Mouse (Mus musculus): ENCODE data around the gene Sec62. TPM values are rescaled to one million over a fixed set of nuclear protein-coding genes. Genes with fewer than 3 reads are reported as not detected.

The Sec62 gene
- total and polyA plus RNA-seq, 2 experiments from 2014 or later: 17.7 to 76.0 TPM

DNA sequence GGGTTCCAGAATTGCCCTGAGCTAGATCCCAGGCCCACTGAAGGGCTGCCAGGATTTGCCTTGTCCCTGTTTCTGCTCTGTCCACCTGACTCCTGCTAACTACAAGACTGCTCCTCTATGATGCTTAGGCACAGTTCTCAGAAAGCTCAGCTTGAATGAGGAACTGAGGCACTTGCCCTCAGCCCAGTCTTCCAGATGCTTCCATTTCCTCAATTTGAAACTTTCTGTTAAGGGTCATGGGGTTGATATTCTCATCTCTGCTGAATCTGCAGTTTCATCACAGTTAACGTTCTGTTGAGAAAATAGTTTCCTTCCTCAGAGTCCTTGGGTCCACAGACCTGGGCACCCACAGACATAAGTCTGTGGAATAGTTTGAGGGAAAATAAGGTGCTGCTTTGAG is 72.0 kb downstream of the Sec62 start:
- H3K4me2 ChIP-seq (ENCODE audit: low read depth, low read length): no peak overlapping the region
- ATAC-seq (ENCODE audit: insufficient read depth, low read depth) (no peak), DNase-seq (ENCODE audit: low spot score) (no peak)
- no peak overlapping the region for H3K9ac ChIP-seq (replicated peaks; ENCODE audit: low read depth, low read length)
- H3K36me3 ChIP-seq (replicated peaks; ENCODE audit: control insufficient read depth, insufficient read depth, low read length): no peaks in the 10 kb centered on the region
- WGBS: 73% methylated on average over 1 of the region's 1 CpGs
- H3K4me3 ChIP-seq (ENCODE audit: low read depth, low read length): no peak overlapping the region
- H3K4me1 ChIP-seq (ENCODE audit: control insufficient read depth, insufficient read depth): no peaks in the 10 kb centered on the region
- H3K9me3 ChIP-seq (replicated peaks; ENCODE audit: control insufficient read depth, low read length): no peaks in the 10 kb centered on the region
- TF ChIP-seq EP300 (IDR thresholded peaks at IDR 0.05; ENCODE audit: low read depth): no peak
- no peak overlapping the region for H3K27ac ChIP-seq (ENCODE audit: low read depth)
- H3K27me3 ChIP-seq (ENCODE audit: control insufficient read depth, insufficient read depth, low read length): no peaks in the 10 kb centered on the region

DNA sequence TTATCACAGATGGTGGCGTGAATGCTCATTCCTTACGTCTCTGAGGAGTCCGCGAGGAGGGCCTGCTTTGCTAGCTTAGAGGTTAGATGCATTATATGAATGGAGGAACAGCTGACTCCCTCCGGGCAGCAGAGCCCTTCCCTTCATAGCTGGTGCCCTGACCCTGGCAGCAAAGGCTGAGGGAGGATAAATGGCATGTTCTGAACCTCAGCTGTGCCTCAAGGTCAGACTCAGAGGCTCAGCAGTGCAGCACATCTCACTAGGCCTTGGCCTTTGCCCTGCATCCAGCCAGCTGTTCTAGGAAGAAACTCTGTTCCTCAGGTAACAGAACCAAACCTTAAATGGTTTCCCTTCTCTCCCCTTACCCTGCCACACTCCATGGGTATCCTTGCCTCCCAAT is 75.5 kb downstream of the Sec62 start:
- H3K4me3 ChIP-seq (ENCODE audit: low read depth, low read length): no peak overlapping the region
- DNase-seq (ENCODE audit: low spot score): no peak
- no peak overlapping the region for H3K4me2 ChIP-seq (ENCODE audit: low read depth, low read length)
- no peak overlapping the region for H3K9ac ChIP-seq (replicated peaks; ENCODE audit: low read depth, low read length)
- TF ChIP-seq EP300 (IDR thresholded peaks at IDR 0.05; ENCODE audit: low read depth) (no peak), CTCF (IDR thresholded peaks at IDR 0.05; ENCODE audit: low read depth) (no peak)
- no peaks in the 10 kb centered on the region for H3K27me3 ChIP-seq (ENCODE audit: control insufficient read depth, insufficient read depth, low read length)
- no peaks in the 10 kb centered on the region for H3K9me3 ChIP-seq (replicated peaks; ENCODE audit: control insufficient read depth, low read length)
- no peak for ATAC-seq (ENCODE audit: insufficient read depth, low read depth)
- H3K36me3 ChIP-seq (replicated peaks; ENCODE audit: control insufficient read depth, insufficient read depth, low read length): no peaks in the 10 kb centered on the region
- 70% methylated on average over 5 of the region's 5 CpGs for WGBS
- no peaks in the 10 kb centered on the region for H3K4me1 ChIP-seq (ENCODE audit: control insufficient read depth, insufficient read depth)
- no peak overlapping the region for H3K27ac ChIP-seq (ENCODE audit: low read depth)

DNA sequence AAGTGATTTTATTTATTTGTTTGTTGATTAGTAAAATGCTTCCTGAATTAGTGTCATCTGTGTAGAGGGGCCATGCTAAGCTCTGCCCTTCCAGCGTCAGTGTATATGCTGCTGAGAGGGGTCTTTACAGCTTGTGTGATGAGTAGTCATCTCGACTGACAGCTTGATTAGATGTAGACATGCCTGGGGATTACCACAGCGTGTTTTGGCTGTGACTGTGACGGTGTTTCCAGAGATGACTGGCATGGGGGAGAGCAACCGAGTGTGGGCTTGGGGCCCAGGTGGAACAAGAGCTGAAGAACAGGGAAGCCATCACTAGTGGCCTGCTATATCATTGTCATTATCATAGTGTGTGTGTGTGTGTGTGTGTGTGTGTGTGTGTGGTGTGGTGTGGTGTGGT is 76.0 kb downstream of the Sec62 start:
- no peak overlapping the region for H3K27ac ChIP-seq (ENCODE audit: low read depth)
- no peak overlapping the region for H3K9ac ChIP-seq (replicated peaks; ENCODE audit: low read depth, low read length)
- no peak overlapping the region for H3K4me2 ChIP-seq (ENCODE audit: low read depth, low read length)
- no peak for DNase-seq (ENCODE audit: low spot score)
- H3K4me3 ChIP-seq (ENCODE audit: low read depth, low read length): no peak overlapping the region
- TF ChIP-seq CTCF (IDR thresholded peaks at IDR 0.05; ENCODE audit: low read depth) (no peak), EP300 (IDR thresholded peaks at IDR 0.05; ENCODE audit: low read depth) (no peak)
- no peak for ATAC-seq (ENCODE audit: insufficient read depth, low read depth)
- no peaks in the 10 kb centered on the region for H3K36me3 ChIP-seq (replicated peaks; ENCODE audit: control insufficient read depth, insufficient read depth, low read length)
- no peaks in the 10 kb centered on the region for H3K9me3 ChIP-seq (replicated peaks; ENCODE audit: control insufficient read depth, low read length)
- H3K4me1 ChIP-seq (ENCODE audit: control insufficient read depth, insufficient read depth): no peaks in the 10 kb centered on the region
- WGBS: 60% methylated on average over 5 of the region's 5 CpGs
- H3K27me3 ChIP-seq (ENCODE audit: control insufficient read depth, insufficient read depth, low read length): no peaks in the 10 kb centered on the region

DNA sequence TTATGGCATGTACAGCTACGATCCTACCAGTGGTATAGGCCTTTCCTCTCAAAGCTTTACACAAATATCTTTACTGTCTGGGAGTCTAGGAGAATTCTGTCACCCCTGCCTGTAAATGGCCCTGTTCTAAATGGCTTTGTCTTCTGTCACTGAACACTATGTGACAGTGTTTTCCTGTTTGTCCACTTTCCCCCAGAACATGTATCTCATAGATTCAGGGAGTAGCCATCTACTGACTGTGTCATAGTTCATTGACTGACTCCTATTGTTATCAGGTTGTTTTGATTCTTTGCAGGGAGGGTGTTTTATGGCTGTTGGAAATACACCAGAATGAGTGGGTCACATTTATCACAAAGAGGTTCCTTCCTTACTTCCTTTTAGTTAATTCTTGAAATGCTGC is 77.3 kb downstream of the Sec62 start:
- 67% methylated on average over 1 of the region's 1 CpGs for WGBS
- Histone ChIP-seq H3K36me3 (replicated peaks; ENCODE audit: control insufficient read depth, insufficient read depth, low read length) (no peaks in the 10 kb centered on the region), H3K9me3 (replicated peaks; ENCODE audit: control insufficient read depth, low read length) (no peaks in the 10 kb centered on the region), H3K4me1 (ENCODE audit: control insufficient read depth, insufficient read depth) (no peaks in the 10 kb centered on the region), H3K27me3 (ENCODE audit: control insufficient read depth, insufficient read depth, low read length) (no peaks in the 10 kb centered on the region), H3K4me2 (ENCODE audit: low read depth, low read length) (no peak overlapping the region), H3K9ac (replicated peaks; ENCODE audit: low read depth, low read length) (no peak overlapping the region), H3K27ac (ENCODE audit: low read depth) (peak overlapping the region; percentile 61), H3K4me3 (ENCODE audit: low read depth, low read length) (no peak overlapping the region)
- DNase-seq (ENCODE audit: low spot score) (peak; percentile 37), ATAC-seq (ENCODE audit: insufficient read depth, low read depth) (no peak)
- TF ChIP-seq CTCF (IDR thresholded peaks at IDR 0.05; ENCODE audit: low read depth) (no peak), EP300 (IDR thresholded peaks at IDR 0.05; ENCODE audit: low read depth) (peak; percentile 73)

Other genes starting within 250 kb of the Sec62 start
- 18.9 and 29.6 TPM in 2 replicates for gene Mecom, start 244.9 kb upstream of the Sec62 start, total RNA-seq (2014; rRNA removed; ENCODE audit: low replicate concordance)
- 8.4 and 8.5 TPM in 2 replicates for gene Mecom, start 244.9 kb upstream of the Sec62 start, polyA plus RNA-seq (2015; fragmentation: Nextera tagmentation; extraction: Ambion mirVana)
- not detected in 2 replicates for gene Actrt3, start 192.9 kb upstream of the Sec62 start, total RNA-seq (2014; rRNA removed; ENCODE audit: low replicate concordance)
- gene Actrt3, start 192.9 kb upstream of the Sec62 start, polyA plus RNA-seq (2015; fragmentation: Nextera tagmentation; extraction: Ambion mirVana): not detected in 2 replicates
- gene Mynn, start 190.8 kb upstream of the Sec62 start, total RNA-seq (2014; rRNA removed; ENCODE audit: low replicate concordance): 14.9 and 18.3 TPM in 2 replicates
- gene Mynn, start 190.8 kb upstream of the Sec62 start, polyA plus RNA-seq (2015; fragmentation: Nextera tagmentation; extraction: Ambion mirVana): 15.1 and 17.2 TPM in 2 replicates
- not detected in 2 replicates for gene Lrriq4, start 148.4 kb upstream of the Sec62 start, total RNA-seq (2014; rRNA removed; ENCODE audit: low replicate concordance)
- not detected in 2 replicates for gene Lrriq4, start 148.4 kb upstream of the Sec62 start, polyA plus RNA-seq (2015; fragmentation: Nextera tagmentation; extraction: Ambion mirVana)
- not detected in 2 replicates for gene Lrrc34, start 145.0 kb upstream of the Sec62 start, total RNA-seq (2014; rRNA removed; ENCODE audit: low replicate concordance)
- 0.18 and 0.45 TPM in 2 replicates for gene Lrrc34, start 145.0 kb upstream of the Sec62 start, polyA plus RNA-seq (2015; fragmentation: Nextera tagmentation; extraction: Ambion mirVana)
- 0.99 and 1.6 TPM in 2 replicates for gene Lrrc31, start 93.0 kb upstream of the Sec62 start, total RNA-seq (2014; rRNA removed; ENCODE audit: low replicate concordance)
- 0.14 and 0.19 TPM in 2 replicates for gene Lrrc31, start 93.0 kb upstream of the Sec62 start, polyA plus RNA-seq (2015; fragmentation: Nextera tagmentation; extraction: Ambion mirVana)
- gene Samd7, start 46.6 kb upstream of the Sec62 start, total RNA-seq (2014; rRNA removed; ENCODE audit: low replicate concordance): not detected in 2 replicates
- gene Samd7, start 46.6 kb upstream of the Sec62 start, polyA plus RNA-seq (2015; fragmentation: Nextera tagmentation; extraction: Ambion mirVana): not detected in 2 replicates
- gene Gpr160, start 63.1 kb downstream of the Sec62 start, total RNA-seq (2014; rRNA removed; ENCODE audit: low replicate concordance): 0.08 and 4.9 TPM in 2 replicates
- gene Gpr160, start 63.1 kb downstream of the Sec62 start, polyA plus RNA-seq (2015; fragmentation: Nextera tagmentation; extraction: Ambion mirVana): 0.98 and 1.9 TPM in 2 replicates
- 10.3 and 14.5 TPM in 2 replicates for gene Phc3, start 176.5 kb downstream of the Sec62 start, total RNA-seq (2014; rRNA removed; ENCODE audit: low replicate concordance)
- gene Phc3, start 176.5 kb downstream of the Sec62 start, polyA plus RNA-seq (2015; fragmentation: Nextera tagmentation; extraction: Ambion mirVana): 3.3 and 3.6 TPM in 2 replicates
- 26.1 and 39.3 TPM in 2 replicates for gene Prkci, start 202.9 kb downstream of the Sec62 start, total RNA-seq (2014; rRNA removed; ENCODE audit: low replicate concordance)
- 8.7 and 9.0 TPM in 2 replicates for gene Prkci, start 202.9 kb downstream of the Sec62 start, polyA plus RNA-seq (2015; fragmentation: Nextera tagmentation; extraction: Ambion mirVana)